Mouse (Mus musculus): ENCODE data around the gene Rnf114. TPM values are rescaled to one million over a fixed set of nuclear protein-coding genes. Genes with fewer than 3 reads are reported as not detected.

The Rnf114 gene
- total RNA-seq, 2 experiments from 2014 or later, result 65.0 to 66.6 TPM

DNA sequence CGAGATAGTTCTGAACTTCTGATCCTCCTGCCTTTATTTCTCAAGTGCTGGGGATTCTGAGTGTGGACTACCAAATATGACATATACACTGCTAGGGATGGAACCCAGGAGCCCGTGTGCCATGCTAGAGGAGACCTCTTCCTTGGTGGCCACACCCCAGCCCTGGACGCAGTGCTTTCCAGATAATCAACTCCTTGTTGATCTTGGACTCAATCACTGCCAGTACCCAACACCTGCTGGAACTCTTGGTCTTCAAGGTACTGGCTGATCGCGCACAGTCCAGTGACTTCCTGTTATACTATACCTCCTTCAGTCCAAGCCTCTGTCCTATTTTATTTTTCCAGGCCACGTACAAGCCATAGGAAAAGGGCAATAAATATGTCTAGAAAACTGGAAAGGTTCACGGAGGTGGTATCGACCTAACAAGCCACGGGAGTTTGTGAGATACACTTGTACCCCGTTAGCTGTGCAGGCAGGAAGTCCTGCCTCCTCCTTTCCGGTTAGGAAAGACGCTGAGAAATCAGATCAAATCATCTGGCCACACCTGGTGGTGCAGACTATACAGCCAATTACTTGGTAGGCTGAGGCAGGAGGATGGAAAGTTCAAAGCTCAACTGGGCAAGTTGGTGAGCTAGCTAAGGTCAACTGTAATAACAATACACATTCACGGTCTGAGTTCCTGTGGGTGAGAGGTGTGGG is 10.3 kb downstream of the Rnf114 start:
- DNase-seq (ENCODE audit: low spot score in 2 of 2), result no peak

DNA sequence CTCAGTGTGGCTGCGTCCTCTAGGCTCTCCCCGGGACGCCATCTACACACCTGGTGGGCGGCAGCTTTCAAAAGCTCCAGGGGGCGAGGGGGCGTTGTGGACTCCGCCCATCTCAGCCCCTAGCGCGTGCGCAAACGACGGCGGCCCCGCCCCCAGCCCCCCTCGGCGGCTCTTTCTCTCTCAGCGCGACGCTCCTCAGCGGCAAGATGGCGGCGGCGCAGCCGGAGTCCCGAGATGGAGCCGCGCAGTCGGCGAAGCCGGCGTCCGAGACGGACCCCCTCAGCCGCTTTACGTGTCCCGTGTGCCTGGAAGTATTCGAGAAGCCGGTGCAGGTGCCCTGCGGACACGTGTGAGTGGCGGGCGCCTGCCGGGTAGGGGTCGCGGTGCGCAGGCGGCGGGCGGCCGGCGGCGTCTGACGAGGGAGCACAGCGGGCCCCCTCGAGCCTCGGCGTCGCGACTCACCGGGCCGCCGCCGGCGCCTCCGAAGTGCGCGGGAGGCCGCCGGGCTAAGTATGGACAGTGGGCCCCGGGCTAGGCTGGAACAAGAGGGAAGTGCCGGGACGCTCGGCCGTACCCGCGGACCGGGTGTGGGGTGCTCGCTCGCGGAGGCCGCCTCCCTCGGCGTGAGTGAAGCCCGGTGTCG is 10.9 kb downstream of the Rnf114 start:
- DNase-seq (ENCODE audit: low spot score in 2 of 2), result peak; percentile 79 to 84

GRCm38 (mm10) chr2:167503896-167504349 is 11.5 kb downstream of the Rnf114 start:
- peak in 1 of 2 experiments; percentile 44 for DNase-seq (ENCODE audit: low spot score in 2 of 2)

DNA sequence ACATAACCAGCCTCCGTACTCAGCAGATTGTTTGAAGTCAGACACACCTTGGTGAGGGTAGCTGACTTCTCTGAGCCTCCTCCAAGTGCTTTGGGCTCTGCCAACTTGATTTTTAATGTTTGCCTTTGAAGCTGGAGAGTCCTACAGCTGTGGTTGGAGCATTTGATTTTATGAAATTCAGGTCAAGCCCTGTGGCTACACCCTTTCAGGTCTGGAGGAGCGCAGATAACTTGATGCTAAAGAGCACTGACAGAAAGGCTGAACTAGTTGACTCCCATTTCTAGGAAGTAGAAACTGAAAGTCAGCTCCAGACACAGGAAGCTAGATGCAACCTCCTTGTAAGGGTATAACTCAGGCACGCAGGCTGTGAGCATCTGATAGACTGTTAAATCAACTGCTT is 12.7 kb downstream of the Rnf114 start:
- DNase-seq (ENCODE audit: low spot score in 2 of 2), result no peak

GRCm38 (mm10) chr2:167506546-167507260 is 14.3 kb downstream of the Rnf114 start:
- DNase-seq (ENCODE audit: low spot score in 2 of 2), result no peak

- DNase-seq (ENCODE audit: low spot score in 2 of 2), result no peak
Measured at GRCm38 (mm10) chr2:167507719-167508385, 15.4 kb downstream of the Rnf114 start.

- no peak for DNase-seq (ENCODE audit: low spot score in 2 of 2)
Measured at GRCm38 (mm10) chr2:167508569-167508968, 16.1 kb downstream of the Rnf114 start.

DNA sequence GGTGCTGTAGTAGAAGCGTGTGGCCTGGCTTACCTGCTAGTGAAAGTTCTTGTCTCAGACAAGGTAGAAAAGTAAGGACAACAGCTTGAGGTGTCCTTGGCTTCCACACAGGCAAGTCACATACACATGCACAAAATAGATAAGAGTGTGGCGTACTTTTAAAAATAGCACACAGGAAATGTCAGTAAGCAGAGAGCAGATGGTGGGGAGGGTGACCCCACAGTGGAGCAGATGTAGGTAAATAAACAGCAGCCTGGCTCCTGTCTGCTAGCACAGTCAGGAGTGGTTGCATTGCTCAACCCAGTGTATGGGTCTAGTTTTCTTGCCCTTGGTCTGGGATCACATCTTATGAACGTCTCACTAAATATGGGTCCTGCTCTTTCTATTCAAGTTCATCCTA is 18.0 kb downstream of the Rnf114 start:
- DNase-seq (ENCODE audit: low spot score in 2 of 2), result no peak

DNA sequence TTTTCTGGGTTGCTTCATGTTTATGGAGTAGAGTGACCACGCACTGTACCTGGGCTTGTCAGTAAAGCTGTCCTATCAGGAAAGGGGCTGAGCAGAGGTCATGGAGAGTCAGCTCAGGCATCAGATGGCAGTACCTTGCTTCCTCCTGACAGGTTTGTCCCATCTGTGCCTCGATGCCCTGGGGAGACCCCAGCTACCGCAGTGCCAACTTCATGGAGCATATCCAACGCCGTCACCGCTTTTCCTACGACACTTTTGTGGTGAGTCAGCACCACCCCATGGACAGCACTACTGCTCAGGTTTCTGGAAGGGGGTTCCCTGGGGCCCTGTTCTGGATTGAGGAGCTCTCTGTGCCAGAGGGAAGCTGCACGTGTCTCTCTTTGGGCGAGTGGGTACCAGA is 19.9 kb downstream of the Rnf114 start:
- DNase-seq (ENCODE audit: low spot score in 2 of 2), result no peak

- DNase-seq (ENCODE audit: low spot score in 2 of 2), result no peak
Measured at GRCm38 (mm10) chr2:167512970-167513369, 20.5 kb downstream of the Rnf114 start.

GRCm38 (mm10) chr2:167514641-167515040 is 22.2 kb downstream of the Rnf114 start:
- no peak for DNase-seq (ENCODE audit: low spot score in 2 of 2)

- no peak for DNase-seq (ENCODE audit: low spot score in 2 of 2)
Measured at GRCm38 (mm10) chr2:167515688-167516087, 23.2 kb downstream of the Rnf114 start.

GRCm38 (mm10) chr2:167519606-167520252 is 27.3 kb downstream of the Rnf114 start:
- DNase-seq (ENCODE audit: low spot score in 2 of 2), result no peak

GRCm38 (mm10) chr2:167528278-167528677 is 35.8 kb downstream of the Rnf114 start:
- no peak for DNase-seq (ENCODE audit: low spot score in 2 of 2)

DNA sequence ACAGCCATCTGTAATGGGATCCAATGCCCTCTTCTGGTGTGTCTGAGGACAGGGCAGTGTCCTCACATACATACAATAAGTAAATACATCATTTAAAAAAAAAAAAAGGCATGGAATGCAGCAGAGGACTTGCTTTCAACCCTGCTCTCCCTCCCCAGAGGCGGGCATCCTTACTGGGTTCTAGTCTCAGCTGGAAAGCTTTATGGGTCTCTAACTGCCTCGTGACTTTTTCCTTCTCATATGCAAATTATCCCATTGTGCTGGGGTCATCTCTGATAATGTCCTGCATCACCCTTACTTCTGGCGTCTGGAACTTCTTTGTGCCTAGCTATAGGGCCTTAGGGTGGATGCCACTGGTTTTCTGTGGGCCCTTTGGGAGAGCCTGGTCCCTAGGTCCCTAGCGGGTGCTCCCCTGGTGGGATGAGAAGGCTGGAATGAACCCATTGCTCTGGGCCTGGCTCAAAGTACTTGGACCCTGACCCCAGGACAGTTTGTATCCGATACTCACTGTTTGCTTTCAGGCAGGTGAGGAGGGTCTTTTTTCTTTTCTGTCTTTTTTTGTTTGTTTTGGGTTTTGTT is 37.6 kb downstream of the Rnf114 start:
- DNase-seq (ENCODE audit: low spot score in 2 of 2), result no peak

DNA sequence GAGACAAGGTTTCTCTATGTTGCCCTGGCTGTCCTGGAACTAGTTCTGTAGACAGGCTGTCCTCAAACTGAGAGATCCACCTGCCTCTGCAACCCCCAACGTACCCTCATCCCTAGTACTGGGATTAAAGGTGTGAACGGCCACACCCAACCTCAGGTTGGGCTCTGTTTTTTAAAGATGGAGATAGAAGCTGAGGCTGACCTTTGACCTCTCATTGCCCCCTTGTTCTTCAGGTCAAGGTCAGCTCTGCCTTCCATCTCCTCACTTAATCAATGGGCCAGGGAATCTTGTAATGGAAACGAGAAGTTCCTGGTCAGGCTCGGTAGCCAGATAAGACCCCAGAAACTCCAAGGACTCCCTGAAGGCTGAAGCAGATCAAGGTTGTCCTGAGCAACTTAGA is 38.1 kb downstream of the Rnf114 start:
- DNase-seq (ENCODE audit: low spot score in 2 of 2), result no peak

- DNase-seq (ENCODE audit: low spot score in 2 of 2), result no peak
Measured at GRCm38 (mm10) chr2:167532131-167532530, 39.7 kb downstream of the Rnf114 start.

- no peak for DNase-seq (ENCODE audit: low spot score in 2 of 2)
Measured at GRCm38 (mm10) chr2:167533880-167534279, 41.4 kb downstream of the Rnf114 start.

DNA sequence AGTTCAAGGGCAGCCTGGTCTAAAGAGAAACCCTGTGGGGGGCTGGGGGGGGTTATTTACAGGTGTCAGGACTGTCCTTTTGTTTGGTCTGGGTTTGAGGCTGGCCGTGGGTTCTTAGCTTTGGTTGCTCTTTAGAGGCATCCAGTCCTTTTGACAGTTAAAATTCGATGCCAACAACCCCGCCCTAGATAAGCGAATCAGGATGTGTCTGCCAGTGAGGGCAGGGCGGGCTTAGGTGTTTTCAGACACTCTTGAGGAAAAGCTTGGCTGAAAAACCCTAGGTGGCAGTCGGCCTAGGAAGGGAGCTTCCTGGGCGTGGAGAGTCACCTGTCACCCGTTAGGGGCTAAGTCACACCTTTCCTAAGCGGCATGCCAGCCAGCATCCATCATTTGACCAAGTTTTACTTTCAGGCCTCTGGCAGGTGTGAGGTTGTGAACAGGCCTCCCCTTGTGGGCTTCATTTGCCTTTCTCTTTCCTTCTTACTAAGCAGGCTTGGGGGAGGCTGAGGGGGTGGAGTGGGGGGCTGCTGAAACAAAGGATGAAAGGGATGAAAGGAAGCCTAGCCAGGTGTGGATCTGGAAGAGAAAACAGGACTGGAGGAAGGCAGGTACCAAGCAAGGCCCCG is 44.0 kb downstream of the Rnf114 start:
- DNase-seq (ENCODE audit: low spot score in 2 of 2), result no peak

Data from adrenal gland, postnatal 4 days (tissue).